Mouse (Mus musculus): ENCODE results near the gene Acat3.

- TF ChIP-seq CTCF (IDR thresholded peaks at IDR 0.05; ENCODE audit: extremely low read depth, insufficient read length, insufficient replicate concordance, low read depth, low read length) (no peak), POLR2A (IDR thresholded peaks at IDR 0.05; ENCODE audit: low read depth, low read length) (no peak)
Measured at GRCm38 (mm10) chr17:12910391-12910790, 30.0 kb downstream of the Acat3 start.

Measured in small intestine, adult 2 months (tissue).